Mouse (Mus musculus): ENCODE data around the gene Prn.

Prn gene

DNA sequence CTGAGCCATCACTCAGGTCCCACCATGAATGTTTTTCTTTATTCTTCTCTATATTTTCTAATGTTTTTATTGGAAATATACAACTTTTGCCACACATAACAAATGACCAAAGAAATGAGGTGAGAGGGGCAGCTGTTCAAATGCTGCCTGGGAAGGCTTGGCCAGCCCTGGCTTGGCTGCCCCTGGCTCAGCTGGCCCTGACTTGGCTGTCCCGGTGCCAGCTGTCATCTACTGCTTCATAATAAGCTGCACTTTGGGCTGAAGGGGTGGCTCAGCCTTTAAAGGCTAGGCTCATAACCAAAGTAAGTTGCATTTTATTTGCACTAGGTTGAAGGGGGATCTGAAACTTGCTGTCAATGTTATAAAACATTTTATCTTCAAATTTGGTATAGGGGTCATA, 2.9 kb upstream of the Prn start:
- DNase-seq (ENCODE audit: low spot score in 2 of 2) = no peak

DNA sequence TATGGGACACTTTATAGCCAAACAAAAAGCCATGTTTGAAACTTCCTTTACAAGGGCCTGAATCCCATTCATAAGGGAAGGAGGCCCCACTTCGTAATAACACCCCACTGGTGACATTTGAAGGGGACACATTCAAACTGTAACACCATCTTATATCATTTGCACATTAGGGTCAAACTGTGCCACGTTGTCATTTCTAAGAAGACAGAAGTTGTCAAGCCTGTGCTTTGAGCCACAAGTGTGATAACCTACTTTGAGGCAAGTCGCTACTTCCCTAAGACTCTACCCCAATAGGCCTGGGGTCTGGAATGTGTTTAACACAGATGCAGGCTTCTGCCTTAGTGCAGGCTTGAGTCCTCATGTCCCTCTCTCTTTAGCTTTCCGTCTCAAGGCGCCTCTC, 2.4 kb upstream of the Prn start:
- DNase-seq (ENCODE audit: low spot score in 2 of 2) = no peak

DNA sequence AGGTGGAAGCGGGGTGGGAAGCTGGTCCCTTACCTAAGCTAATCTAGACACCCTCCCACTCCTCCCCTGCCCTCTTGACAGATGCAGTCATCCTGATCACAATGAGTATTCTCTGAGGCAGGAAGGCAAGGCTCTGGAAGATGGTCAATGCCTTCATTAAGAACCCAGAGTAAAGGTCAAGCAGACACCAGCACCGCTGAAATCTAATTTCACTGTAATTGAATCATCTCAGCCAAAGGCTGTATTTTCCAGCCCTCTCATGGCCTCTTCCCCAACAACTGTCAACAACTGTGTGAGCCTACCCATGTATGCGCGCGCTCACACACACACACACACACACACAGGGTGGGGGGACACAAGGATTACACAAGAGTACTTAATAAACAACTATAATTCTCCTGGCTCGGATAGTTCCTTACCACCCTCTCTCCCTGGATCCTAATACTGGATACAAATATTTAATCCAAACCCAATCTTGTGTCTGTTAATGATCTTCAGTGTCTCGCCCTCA, 1.4 kb upstream of the Prn start:
- no peak for DNase-seq (ENCODE audit: low spot score in 2 of 2)

DNA sequence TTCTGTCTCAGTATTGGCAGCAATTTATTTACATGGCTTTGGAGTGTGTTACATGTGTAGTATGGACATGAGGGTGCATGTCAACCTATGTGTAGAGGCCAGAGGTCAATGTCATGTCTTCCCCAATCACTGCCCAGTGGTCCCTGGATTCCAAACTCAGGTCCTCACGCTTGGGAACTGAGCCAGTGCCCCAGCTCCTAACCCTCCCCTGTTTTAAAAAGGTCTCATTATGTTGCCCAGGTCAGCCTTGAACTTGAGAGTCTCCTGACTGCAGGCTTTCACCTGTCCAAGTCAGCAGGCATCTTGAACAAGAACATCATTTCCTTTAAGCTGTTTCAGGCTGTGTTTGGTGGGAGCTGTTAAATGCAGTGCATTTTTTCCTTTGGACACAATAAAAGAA, 851 bp upstream of the Prn start:
- no peak for DNase-seq (ENCODE audit: low spot score in 2 of 2)

DNA sequence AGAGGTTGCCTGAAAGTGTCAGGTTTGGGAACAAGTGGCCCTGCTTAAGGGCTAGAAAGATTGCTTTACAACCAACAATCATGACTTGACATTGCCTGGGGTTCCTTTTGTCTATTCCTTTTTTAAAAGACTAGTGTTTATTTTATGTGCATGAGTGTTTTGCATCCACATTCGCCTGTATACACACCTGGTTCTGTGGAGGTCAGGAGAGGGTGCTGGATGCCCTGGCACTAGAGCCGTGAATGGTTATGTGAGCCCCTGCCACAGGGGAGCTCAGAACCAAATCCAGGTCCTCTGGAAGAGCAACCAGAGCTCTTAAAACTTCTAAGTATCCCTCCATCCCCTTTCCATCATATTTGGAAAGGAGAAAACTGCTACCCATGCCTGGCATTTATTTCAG, 1.1 kb downstream of the Prn start:
- DNase-seq (ENCODE audit: low spot score in 2 of 2) = no peak

DNA sequence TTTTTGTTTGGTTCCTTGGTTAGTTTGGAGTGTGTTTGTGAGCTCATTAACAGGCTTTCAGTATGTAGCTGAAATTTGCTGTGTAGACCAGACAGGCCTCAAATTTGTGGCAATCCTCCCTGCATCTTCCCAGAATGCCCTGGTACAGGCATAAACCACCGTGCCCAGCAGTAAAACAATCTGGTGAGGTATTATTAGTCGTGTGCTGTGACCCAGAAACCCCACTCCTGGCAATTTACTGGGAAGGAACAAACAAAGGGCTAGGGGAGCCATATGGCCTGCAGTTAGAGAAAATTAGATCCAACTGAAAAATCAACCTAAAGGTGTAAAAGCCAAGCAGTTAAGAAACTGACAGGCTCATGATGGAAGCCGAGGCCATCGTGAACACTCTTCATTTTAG, 1.6 kb downstream of the Prn start:
- DNase-seq (ENCODE audit: low spot score in 2 of 2) = no peak

DNA sequence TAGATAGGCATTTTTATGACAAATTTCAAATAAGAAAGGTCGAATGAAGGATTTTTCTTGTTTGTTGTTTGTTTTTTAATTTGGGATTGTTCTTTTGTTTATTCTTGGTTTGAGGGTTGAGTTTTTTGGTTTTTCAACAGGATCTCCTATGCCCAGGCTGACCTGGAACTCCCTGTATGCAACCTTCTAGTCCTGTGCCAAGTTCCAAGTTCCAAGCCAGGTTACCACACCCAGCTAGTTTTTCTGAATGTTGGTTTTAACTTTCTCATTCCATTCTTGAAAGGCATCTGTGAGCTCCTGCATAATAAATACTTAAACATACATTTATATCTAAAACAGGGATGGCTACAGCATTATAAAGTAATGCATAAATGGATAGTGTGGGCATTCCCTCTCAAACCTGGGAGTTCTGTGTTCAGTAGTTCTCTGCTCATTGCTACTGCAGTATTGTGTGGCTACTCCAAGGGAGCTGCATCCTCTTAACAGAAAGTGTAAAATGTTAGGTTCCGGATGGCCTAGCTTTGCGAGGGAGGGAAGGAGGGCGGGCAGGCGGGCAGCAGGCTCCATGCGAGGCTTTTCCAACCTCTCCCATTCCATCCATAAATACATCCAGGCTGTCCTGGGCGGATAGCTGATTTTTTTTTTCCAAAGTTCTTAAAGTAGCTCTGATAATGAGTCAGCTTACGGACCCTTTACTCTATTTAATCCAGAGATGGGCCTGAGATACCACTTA, 2.9 kb downstream of the Prn start:
- no peak for DNase-seq (ENCODE audit: low spot score in 2 of 2)

DNA sequence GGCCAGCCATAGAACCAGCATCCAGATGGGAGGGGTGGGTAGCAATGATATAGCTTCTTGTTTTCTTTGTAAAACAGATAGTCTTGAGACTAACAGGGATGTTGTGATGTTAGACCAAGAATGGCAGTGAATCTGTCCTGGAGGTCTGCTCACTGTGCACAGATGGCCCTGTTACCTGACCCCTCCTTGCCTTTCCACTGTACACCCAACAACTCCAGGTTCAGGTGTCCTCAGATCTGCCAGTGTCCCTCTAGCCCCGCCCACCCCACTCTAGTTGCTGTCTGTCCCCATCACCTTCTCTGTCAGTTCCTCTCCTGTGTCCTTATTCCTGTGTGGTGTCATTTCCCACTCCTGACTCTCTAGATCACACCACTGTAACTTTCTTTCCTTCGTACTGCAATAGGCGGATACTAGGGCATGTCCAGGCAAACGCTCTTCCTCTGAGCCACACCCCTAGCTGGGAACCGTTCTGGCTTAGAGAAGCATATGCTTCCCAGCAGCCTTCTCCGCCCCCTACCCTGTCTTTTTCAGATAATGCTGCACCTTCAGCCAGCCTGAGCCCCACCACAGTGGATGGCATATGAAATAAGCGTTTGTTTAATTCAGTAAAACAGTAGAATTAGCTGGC, 22.6 kb downstream of the Prn start:
- DNase-seq (ENCODE audit: low spot score in 2 of 2) = no peak

DNA sequence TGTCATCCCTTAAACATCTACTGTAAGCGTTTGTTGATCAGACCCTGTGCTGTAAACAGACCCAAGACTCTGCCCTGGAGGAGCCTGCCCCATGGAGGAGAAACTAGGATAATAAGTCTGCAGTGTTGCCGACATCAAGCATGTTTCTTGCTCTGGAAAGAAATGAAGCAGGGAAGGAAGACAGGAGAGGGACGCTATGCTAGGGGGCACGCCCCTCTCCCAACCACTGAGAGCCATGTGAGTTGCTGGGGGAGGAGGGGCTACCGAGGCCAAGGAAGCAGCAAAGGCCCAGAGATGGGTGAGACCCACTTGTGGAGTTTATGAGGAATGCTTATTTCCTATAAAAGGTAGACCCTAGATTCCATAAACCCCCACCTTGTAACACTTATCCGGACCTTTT, 23.3 kb downstream of the Prn start:
- no peak for DNase-seq (ENCODE audit: low spot score in 2 of 2)

DNA sequence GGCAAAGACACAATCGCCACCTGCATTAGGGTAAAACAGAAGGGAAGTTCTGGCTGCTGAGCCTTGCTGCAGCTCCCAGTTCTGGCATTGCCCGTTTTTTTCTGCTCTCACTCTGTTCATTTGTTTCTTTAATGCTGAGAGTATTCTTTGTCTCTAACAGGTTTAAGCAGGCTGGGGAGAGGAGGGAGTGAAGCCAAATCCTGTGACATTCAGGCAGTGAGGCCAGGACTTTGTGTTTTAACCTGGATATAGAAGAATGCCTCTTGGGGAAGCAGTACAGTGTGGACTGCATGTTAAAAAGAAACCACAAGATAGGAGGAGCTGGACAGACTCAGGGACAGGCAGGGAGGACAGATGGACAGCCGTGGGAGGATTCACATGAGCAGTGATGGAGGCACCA, 23.8 kb downstream of the Prn start:
- no peak for DNase-seq (ENCODE audit: low spot score in 2 of 2)

DNA sequence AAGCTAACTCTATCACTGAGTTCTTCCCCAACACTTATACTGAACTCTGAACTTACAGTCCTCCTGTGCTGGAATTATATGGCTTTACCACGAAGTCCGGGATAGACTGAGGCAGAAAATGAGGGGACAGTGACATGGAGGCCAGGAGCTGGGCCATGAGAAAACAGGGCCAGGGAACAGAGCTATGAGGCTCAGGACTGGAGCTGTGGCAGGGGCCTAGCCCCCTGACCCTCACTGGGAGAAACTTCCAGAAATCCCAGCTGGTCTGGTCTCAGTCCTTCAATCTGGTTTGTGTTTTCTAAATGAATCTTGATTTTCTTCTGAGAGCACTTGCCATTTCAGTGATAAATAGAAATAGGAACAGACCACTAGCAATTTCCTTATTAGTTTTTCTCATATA, 24.5 kb downstream of the Prn start:
- no peak for DNase-seq (ENCODE audit: low spot score in 2 of 2)

DNA sequence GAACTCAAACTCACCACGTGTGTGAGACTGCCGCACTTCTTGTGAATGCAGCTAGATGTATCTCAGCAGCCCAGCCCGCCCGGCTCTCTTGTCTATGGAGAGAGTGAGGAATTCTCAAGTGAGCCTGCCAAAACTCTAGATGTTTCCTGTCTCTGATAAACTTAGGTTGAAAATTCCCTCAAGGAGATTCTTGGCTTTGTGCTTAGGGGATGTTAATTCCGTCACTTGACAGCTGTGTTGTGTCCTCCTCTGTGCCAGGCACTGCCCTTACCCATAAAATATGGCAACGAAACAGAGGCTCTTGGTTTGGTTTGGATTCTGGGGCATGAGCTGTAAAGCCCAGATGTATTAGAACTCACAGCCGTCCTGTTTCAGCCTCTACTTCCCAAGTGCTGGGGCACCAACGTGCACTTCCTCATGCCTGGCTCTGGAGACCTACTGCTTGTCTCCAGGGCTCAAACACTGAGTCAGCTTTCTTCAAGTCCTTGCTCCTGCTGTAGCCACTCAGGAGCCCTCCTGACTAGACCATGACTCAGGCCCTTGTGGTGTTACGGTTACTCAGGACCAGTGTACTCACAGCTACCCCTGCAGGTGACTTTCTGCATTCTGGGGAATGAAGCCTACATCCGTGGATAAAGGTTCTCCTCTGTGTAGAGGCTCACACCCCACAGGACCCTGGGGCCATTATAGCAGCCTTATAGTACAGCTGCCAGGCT, 25.8 kb downstream of the Prn start:
- DNase-seq (ENCODE audit: low spot score in 2 of 2) = no peak

DNA sequence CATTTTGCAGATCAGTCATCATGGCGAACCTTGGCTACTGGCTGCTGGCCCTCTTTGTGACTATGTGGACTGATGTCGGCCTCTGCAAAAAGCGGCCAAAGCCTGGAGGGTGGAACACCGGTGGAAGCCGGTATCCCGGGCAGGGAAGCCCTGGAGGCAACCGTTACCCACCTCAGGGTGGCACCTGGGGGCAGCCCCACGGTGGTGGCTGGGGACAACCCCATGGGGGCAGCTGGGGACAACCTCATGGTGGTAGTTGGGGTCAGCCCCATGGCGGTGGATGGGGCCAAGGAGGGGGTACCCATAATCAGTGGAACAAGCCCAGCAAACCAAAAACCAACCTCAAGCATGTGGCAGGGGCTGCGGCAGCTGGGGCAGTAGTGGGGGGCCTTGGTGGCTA, 26.7 kb downstream of the Prn start:
- no peak for DNase-seq (ENCODE audit: low spot score in 2 of 2)

DNA sequence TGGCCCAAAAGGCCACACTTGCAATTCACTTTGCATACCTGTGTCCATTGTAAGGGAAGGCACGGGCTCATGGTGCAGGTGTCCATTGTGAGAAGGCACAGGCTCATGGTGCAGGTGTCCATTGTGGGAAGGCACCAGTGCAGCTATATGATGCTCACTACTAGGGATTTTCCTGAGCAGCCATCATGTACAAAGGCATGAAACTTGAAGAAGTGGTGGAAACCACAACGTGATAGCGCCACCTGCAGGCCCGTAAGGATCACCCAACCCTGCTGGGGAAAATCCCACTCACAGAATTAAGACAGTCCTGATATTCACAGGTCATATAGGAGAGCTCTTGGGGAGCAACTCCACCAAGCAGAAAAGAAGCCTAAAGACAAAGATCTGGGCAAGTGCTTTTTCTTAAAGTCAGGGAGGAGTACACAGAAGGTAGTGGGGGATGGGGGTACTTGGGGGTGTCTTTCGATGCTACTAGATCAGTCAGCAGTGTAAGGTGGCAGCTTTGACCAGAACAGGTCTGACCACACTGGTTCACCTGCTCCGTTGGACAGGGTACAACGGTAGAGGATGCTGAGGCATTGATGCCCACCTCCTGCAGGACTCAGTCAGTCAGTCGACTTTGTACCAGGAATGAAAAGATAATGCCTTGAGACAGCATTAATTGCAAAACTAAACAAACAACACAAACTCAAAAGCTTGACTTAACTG, 29.8 kb downstream of the Prn start:
- DNase-seq (ENCODE audit: low spot score in 2 of 2) = no peak

DNA sequence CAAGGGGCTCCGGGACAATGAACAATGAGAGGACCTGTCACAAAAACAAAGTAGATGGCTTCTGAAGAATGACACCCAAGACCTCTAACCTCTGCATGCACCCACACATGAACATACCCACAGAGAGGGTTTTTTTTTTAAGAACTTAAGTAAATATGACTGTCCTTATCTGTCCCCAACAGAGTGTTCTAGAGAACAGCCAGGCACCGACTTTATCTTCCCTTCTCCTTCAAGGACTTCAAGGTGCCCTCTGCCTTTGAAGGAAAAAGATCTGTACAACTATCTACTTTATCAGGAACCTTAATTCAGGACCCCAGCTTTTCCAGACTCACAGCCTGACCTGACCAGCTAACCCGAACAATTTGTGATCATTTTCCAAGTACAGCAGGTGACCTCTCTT, 30.7 kb downstream of the Prn start:
- no peak for DNase-seq (ENCODE audit: low spot score in 2 of 2)

DNA sequence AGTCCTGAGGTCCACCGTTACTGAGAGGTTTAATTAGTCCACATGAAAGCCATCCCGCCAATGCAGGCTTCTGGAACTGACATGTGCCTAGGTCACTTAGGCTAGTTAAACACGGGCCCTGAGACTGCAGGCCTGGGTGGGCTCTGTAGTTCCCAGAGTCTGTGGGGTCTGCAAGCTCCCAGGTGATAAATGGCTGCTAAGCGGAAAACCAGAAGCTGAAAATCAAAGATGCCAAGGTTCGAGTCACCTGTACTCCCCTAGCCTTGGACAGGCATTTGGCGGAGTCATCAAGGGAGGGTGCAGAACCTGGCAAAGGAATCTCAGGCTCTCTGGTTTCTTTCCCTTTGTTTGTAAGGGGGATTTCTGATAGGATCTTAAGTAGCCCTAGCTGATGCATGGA, 31.7 kb downstream of the Prn start:
- no peak for DNase-seq (ENCODE audit: low spot score in 2 of 2)

DNA sequence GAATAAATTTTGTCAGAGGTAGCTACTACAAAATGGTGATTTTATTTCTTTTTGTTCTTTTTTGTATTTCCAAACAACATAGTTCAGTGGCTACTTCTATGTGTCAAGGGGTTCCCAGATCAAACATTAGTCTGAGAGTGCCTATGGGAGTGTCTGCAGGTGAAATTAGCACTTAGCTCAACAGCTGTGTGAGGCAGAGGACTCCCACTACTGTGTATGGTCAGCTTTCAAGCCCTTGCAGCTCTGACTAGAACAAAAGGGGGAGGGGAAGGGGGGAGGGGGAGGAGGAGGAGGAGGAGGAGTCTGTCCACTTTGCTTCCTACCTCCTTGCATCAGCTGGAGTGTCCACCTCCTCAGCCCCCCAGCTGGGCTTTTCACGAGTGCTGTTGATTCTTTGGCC, 34.6 kb downstream of the Prn start:
- no peak for DNase-seq (ENCODE audit: low spot score in 2 of 2)

DNA sequence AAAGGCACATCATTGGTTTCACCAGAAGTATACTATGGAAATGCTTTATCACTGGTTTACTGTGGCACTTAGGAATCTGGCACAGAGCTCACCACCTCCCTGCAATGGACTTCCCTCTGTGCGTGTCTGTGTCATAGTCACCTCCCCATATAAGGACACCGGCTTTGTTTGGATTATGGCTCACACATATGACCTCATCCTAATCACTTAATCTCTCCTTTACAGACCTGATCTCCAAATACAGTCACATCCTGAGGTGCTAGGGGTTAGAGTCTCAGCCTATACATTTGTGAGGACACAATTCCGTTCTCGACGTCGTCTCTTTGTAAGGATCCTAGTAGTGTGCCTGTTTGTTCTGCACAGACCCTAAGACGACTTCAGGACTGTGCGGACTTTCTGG, 35.5 kb downstream of the Prn start:
- DNase-seq (ENCODE audit: low spot score in 2 of 2) = no peak

DNA sequence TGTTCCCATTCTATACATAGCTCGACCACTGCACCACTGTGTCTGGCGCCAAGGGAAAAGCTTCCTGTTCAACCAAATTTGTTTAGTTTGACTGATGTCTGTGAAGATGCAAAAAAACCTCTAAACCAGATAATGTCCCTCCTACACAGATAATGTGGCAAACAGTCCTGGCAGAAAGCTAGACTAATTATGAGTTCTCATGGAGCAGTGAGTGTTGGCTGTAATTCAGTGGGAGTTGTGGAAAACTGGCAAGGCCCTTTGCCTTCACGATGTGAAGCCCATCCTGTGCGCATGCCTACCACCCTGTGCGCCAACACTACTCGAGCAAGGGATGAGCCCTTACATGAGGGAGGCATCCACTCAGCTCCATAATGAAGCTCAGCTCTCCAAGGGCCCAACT, 36.0 kb downstream of the Prn start:
- DNase-seq (ENCODE audit: low spot score in 2 of 2) = no peak

DNA sequence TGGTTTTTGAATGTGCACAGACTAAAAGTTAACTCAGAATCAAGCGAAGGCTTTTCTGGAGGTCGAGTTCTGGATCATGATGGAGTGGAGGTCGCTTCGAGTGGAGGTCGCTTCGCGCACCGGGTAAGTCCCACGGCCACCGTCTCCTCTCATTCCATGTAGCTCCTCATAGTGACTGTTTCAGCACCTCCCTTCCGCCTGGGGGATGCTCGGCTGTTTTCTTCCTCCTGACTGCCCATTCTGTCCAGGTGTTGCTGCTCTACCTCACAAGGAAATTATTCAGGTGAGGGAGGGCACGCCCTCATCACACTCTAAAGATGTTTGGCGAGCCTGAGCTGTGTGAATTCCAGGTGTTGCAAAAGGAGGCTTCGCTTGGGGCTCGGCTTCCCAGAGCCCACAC, 36.6 kb downstream of the Prn start:
- no peak for DNase-seq (ENCODE audit: low spot score in 2 of 2)

DNA sequence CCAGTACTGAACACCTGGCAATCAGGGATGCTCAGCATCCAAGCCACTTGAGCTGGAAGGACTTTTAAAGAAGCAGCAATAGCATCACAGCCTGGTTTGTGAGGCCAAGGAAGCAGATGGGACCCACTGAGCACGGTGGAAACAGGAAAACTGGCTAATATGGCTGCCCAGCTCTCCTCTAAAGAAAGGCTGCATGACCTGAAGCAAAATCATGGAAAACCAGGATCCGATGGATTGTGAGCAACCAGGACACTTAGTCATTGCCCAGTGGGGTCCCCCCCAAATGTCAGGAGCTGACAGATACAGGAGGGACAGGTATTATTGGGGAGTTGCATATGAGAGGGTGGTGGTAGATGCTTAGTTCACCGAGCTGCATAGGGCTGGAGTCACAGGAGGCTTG, 38.4 kb downstream of the Prn start:
- no peak for DNase-seq (ENCODE audit: low spot score in 2 of 2)

DNA sequence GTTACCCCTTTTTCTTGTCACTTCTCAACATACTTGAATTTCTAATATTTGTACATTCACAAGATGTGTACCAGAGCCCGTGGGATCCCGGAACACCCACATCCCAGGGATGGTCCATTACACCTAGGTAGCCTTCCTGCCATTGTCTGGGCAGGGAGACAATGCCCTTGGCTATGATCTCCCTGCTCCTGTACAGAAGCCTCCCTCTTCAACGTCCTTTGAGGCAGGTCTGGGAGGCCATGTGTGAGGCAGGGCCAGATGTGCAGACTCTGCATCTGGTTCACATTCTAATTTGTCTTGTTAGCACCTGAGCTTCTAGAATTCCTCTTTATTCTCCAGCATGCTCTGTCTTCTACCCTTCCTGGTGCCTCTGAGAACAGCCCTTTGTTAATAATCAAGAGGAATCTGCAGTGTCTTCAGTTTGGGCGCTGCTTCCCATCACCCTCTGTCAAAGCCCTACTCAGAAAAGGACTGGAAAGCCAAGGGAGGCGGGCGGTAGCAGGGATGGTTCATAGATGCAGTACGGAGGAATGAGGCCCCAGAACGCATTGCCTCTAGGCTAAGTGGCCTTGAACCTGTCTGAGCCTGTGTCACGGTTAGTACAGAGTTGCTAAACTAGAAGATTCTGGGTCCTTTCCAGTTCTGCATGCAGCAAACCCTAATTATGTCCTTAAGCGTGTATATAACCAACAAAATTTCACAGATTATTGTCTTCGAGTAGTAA, 39.3 kb downstream of the Prn start:
- no peak for DNase-seq (ENCODE audit: low spot score in 2 of 2)
